Mouse (Mus musculus): ENCODE data around the gene Pdxdc1. TPM values are rescaled to one million over a fixed set of nuclear protein-coding genes. Genes with fewer than 3 reads are reported as not detected.
"Not testable (repeated sequence)": the region's sequence is repeated elsewhere in the genome, so short reads cannot be mapped to it uniquely, and the experiment has no call there.

Pdxdc1 gene
- polyA plus RNA-seq, 1 experiment: 250 TPM

DNA sequence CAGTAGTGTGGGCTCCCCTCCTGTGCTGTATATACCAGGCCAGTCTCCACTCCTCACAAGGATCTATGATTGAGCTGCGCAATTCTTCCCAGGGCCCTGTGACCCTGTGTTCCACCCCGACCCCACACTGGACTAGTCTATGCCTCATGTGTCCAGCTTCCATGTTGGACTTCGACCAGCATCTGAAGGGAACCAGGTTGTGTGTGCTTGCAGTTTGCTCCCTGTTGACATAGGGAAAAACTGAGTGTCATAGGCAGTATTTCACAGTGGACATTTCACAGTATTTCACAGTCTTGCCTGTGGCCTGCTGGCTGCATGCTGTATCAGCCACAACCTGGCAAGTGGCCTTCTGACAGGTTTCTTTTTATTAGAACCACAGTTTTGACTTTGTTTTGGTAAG is 89.7 kb downstream of the Pdxdc1 start:
- no peak for DNase-seq (ENCODE audit: low read depth)

DNA sequence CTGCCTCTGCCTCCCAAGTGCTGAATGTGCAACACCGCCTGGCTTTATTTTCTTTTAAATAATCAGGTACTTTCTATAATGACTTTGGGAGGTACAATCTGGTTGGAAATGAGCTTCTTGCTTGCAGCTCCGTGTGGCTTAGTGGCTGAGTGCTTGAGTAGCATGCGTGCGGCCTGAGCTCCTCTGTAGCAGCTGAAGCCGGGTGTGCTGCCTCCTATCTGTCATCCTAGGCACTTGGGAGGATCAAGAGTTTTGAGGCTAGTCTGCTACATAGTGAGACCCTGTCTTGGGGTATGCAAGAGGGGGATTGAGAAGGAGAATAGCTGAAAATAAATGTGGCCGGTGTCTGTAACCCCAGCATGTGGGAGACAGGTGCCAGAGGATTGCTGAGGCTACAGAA is 90.8 kb downstream of the Pdxdc1 start:
- DNase-seq (ENCODE audit: low read depth): no peak

DNA sequence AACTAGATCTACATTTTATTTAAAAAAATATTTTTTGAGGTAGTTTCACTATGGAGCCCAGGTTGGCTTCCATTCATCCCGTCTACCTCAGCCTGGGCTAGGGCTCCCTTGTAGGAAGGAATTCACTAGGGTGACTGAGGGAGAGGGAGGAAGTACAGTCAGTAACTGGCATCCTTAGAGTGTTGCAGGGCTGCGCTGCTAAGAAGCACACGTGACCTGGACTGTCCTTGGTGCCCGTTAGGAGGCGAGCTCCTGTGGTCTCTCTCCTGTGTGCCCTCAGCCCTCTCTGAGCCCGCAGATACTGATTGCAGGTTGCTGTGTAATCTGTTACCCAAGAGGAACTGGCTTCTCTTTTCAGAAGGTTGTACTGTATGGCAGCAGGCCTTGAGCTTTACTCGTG is 94.5 kb downstream of the Pdxdc1 start:
- no peak for DNase-seq (ENCODE audit: low read depth)

DNA sequence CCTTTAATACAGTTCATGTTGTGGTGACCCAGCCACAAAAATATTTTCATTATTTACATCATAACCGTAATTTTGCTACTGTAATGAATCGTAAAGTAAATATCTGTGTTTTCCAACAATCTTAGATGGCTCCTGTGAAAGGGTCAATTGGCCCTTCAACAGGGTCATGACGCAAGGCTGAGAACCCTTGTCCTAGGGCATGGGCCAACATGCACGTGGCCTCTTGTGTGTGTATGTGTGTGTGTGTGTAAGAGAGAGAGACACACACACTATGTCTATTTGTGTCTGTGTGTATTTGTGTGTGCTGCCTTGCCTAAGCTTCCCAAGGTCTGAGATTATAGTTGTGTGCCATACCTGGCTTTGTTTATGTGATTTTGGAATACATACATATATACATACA is 95.3 kb downstream of the Pdxdc1 start:
- DNase-seq (ENCODE audit: low read depth): no peak

DNA sequence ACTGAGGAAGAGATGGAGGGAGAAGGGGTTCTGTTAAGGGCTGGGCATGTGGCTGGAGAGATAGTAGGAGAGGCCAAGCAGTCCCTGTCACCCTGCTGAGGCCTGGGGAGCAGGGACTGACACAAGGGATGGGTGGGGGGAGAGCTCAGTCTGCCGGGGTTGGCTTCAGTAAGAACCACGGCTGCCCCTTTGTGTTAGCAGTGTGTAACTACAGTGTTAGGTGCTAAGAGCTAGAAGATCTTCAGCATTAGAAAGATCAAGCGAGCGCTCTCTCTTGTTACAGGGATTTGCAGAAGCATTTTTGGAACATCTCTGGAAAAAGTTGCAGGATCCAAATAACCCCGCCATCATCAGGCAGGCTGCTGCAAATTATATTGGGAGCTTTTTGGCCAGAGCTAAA is 98.3 kb downstream of the Pdxdc1 start:
- no peak for DNase-seq (ENCODE audit: low read depth)

DNA sequence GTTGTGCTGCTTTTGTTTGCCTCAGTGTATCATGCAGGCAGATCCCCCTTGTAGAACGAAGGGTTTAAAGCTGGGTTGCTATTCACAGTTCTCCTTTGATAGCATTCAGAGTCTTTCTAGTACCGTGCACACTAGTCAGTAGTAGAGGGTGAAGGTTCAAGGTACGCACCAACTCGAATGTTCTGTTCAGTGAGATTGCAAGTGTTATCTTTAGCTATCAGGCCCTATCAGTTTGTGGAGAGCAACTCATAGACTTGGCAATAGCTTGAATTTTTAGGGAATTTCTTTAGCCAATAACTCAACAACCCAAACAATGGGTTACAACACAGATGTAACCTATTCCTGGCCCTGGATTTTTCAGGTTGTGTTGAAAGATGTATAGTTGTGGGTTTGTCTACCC is 101.7 kb downstream of the Pdxdc1 start:
- no peak for DNase-seq (ENCODE audit: low read depth)

DNA sequence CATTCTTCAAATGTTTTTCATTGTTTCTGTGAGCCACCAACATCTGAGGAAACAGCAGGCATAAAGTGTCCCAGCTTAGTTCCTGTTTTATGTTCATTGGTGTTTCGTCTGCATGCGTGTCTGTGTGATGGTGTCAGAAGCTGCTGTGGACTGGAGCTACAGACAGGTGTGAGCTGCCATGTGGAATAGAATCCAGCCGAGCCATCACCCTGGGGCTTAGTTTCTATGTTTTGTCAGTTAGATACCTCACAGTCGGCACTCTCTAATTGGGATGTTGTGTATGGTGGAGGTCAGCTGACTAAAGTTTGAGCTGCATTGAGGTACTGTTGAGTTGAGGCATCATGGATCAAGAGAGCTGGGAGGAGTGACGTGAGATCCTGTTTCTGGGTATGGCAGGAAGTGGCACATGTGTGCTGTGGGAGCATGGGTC is 106.2 kb downstream of the Pdxdc1 start:
- DNase-seq (ENCODE audit: low read depth): no peak

DNA sequence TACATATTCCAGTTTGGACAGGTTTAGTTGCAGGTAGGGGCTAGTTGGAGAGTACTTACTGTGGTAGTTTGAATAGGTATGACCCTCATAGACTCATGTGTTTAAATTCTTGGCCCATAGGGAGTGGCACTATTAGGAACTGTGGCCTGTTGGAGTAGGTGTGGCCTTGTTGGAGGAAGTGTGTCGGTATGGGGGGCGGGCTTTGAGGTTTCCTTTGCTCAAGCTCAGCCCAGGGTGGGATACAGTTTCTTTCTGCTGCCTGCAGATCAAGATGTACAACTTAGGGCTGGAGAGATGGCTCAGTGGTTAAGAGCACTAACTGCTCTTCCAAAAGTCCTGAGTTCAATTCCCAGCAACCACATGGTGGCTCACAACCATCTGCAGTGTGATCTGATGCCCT is 109.5 kb downstream of the Pdxdc1 start:
- DNase-seq (ENCODE audit: low read depth): not testable (repeated sequence)

DNA sequence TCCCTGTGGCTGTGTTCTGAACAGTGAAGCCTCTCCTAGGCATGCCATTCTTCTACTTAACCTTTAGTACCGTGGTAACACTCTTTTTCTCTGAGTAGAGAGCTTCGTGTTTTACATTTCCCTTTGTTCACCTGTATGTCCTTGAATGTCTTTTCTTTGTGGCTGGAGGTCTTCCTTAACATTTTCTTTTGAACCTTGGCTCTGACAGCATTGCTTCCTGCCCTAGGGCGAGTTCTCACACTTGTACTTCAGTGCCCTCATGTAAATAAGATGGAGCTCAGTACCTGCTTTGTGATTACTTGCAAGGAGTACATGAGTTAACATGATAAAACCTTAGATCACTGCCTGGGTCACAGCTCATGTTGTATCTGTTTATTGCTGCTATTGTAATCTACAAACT is 117.0 kb downstream of the Pdxdc1 start:
- DNase-seq (ENCODE audit: low read depth): no peak

Other genes starting within 250 kb of the Pdxdc1 start
- 20.0 and 20.8 TPM in 2 replicates for gene Parn, start 235.0 kb downstream of the Pdxdc1 start, polyA plus RNA-seq (2012; rRNA removed)
- gene Bfar, start 231.3 kb downstream of the Pdxdc1 start, polyA plus RNA-seq (2012; rRNA removed): 34.8 and 35.8 TPM in 2 replicates
- 1.2 and 1.5 TPM in 2 replicates for gene 3110001I22Rik, start 231.2 kb downstream of the Pdxdc1 start, polyA plus RNA-seq (2012; rRNA removed)
- 0.23 and 0.56 TPM in 2 replicates for gene Pla2g10, start 172.1 kb downstream of the Pdxdc1 start, polyA plus RNA-seq (2012; rRNA removed)
- gene Rrn3, start 122.4 kb downstream of the Pdxdc1 start, polyA plus RNA-seq (2012; rRNA removed): 12.1 and 12.4 TPM in 2 replicates
- gene Ntan1, start 84.3 kb downstream of the Pdxdc1 start, polyA plus RNA-seq (2012; rRNA removed): 44.4 and 49.5 TPM in 2 replicates
- 9.4 and 9.5 TPM in 2 replicates for gene Mpv17l, start within 50 bp of the Pdxdc1 start, polyA plus RNA-seq (2012; rRNA removed)
- not detected in 2 replicates for gene 2900011O08Rik, start 83.5 kb upstream of the Pdxdc1 start, polyA plus RNA-seq (2012; rRNA removed)
- gene Ifitm7, start 83.8 kb upstream of the Pdxdc1 start, polyA plus RNA-seq (2012; rRNA removed): 0.59 and 1.5 TPM in 2 replicates

Data from gonadal fat pad, adult 2 months (tissue).